Mouse (Mus musculus) MEL (cell line): ENCODE data around the gene Mea1. TPM values are rescaled to one million over a fixed set of nuclear protein-coding genes. Genes with fewer than 3 reads are reported as not detected.

ENCODE experiments used
- DNase-seq: peaks from one replicate; pipeline ENCODE4 v3.0.0; 2011; ENCODE audit warnings: low read depth, low spot score
- H3K27ac ChIP-seq: 2 replicates; pipeline ENCODE4 v1.5.1; 2012; ENCODE audit warnings: low read depth, mild to moderate bottlenecking, control low read depth, low read length, moderate library complexity; ENCODE audit not compliant: control insufficient read depth
- H3K27me3 ChIP-seq, 2 experiments: fragments of 150-350 bp in 1 of 2; sonication (generic) in 1 of 2; 2 replicates each; pipeline ENCODE4 v1.6.1; 2012; ENCODE audit warnings: low read length in 2 of 2, mild to moderate bottlenecking in 2 of 2, improper control_type of control experiment in 1 of 2, moderate library complexity in 1 of 2; ENCODE audit not compliant: insufficient read depth in 2 of 2, control insufficient read depth in 1 of 2
- H3K36me3 ChIP-seq, 2 experiments: 2 replicates each; pipeline ENCODE4 v1.6.1; 2012 to 2014; ENCODE audit warnings: low read length in 2 of 2, improper control_type of control experiment in 1 of 2, inconsistent platforms in 1 of 2, mild to moderate bottlenecking in 1 of 2; ENCODE audit not compliant: insufficient read depth in 2 of 2, control insufficient read depth in 1 of 2
- H3K4me1 ChIP-seq, 2 experiments: fragments of 150-350 bp in 1 of 2; sonication (generic) in 1 of 2; 2 replicates each; pipeline ENCODE4 v1.6.1; 2012; ENCODE audit warnings: low read length in 2 of 2, improper control_type of control experiment in 1 of 2, mild to moderate bottlenecking in 1 of 2; ENCODE audit not compliant: insufficient read depth in 2 of 2, control insufficient read depth in 1 of 2
- H3K4me3 ChIP-seq, 2 experiments: fragments of 150-350 bp in 1 of 2; sonication (generic) in 1 of 2; 2 replicates each; pipeline ENCODE4 v1.5.1; 2012; ENCODE audit warnings: low read depth in 2 of 2, low read length in 2 of 2, mild to moderate bottlenecking in 2 of 2, moderate library complexity in 2 of 2, control low read depth in 1 of 2, improper control_type of control experiment in 1 of 2; ENCODE audit not compliant: control insufficient read depth in 1 of 2, insufficient read depth in 1 of 2
- H3K79me2 ChIP-seq: 2 replicates; pipeline ENCODE4 v1.6.1; 2012; ENCODE audit warnings: mild to moderate bottlenecking, low read length, moderate library complexity; ENCODE audit not compliant: control insufficient read depth, poor library complexity, insufficient read depth
- H3K9ac ChIP-seq: 2 replicates; pipeline ENCODE4 v1.6.1; 2012; ENCODE audit warnings: low read depth, mild to moderate bottlenecking, control low read depth, low read length, moderate library complexity; ENCODE audit not compliant: control insufficient read depth, poor library complexity, severe bottlenecking
- H3K9me3 ChIP-seq: fragments of 150-350 bp; sonication (generic); replicated peaks from 2 replicates; pipeline ENCODE4 v1.6.1; 2012; ENCODE audit warnings: mild to moderate bottlenecking, low read length, improper control_type of control experiment, moderate library complexity; ENCODE audit not compliant: insufficient read depth
- GATA1 ChIP-seq: IDR thresholded peaks from 2 replicates; pipeline ENCODE4 v1.6.1; 2011; ENCODE audit warnings: low read depth, low read length, improper control_type of control experiment
- MAFK ChIP-seq: IDR thresholded peaks from 2 replicates; pipeline ENCODE4 v1.6.1; 2011; ENCODE audit warnings: low read depth, mild to moderate bottlenecking, low read length, improper control_type of control experiment, borderline replicate concordance
- MYB ChIP-seq: IDR thresholded peaks from 2 replicates; pipeline ENCODE4 v1.6.1; 2011; ENCODE audit warnings: mild to moderate bottlenecking, low read depth, low read length, improper control_type of control experiment
- MYC ChIP-seq: IDR thresholded peaks from 2 replicates; pipeline ENCODE4 v1.6.1; 2011; ENCODE audit warnings: low read depth, mild to moderate bottlenecking, low read length, improper control_type of control experiment, moderate library complexity
- POLR2A ChIP-seq, 2 experiments: IDR thresholded peaks; 2 replicates each; pipeline ENCODE4 v1.6.1; 2011 to 2012; ENCODE audit warnings: low read length in 2 of 2, mild to moderate bottlenecking in 2 of 2, control low read depth in 1 of 2, improper control_type of control experiment in 1 of 2, low read depth in 1 of 2, moderate library complexity in 1 of 2; ENCODE audit not compliant: control insufficient read depth in 1 of 2, insufficient read depth in 1 of 2, poor library complexity in 1 of 2
- RCOR1 ChIP-seq: IDR thresholded peaks from 2 replicates; pipeline ENCODE4 v1.6.1; 2012; ENCODE audit warnings: low read depth, mild to moderate bottlenecking, inconsistent platforms, low read length, improper control_type of control experiment
- SIN3A ChIP-seq: IDR thresholded peaks from 2 replicates; pipeline ENCODE4 v1.6.1; 2012; ENCODE audit warnings: low read length, improper control_type of control experiment, inconsistent platforms
- TAL1 ChIP-seq: IDR thresholded peaks from 2 replicates; pipeline ENCODE4 v1.6.1; 2012; ENCODE audit warnings: mild to moderate bottlenecking, inconsistent platforms, low read length, moderate library complexity, mixed read lengths
- TCF12 ChIP-seq: IDR thresholded peaks from 2 replicates; pipeline ENCODE4 v1.6.1; 2014; ENCODE audit warnings: low read depth, mild to moderate bottlenecking, inconsistent platforms, low read length, improper control_type of control experiment, moderate library complexity
- UBTF ChIP-seq: IDR thresholded peaks from 2 replicates; pipeline ENCODE4 v1.6.1; 2012; ENCODE audit warnings: low read depth, mild to moderate bottlenecking, inconsistent platforms, low read length, improper control_type of control experiment, moderate library complexity, borderline replicate concordance; ENCODE audit not compliant: insufficient read depth
- USF1 ChIP-seq: IDR thresholded peaks from 2 replicates; pipeline ENCODE4 v1.6.1; 2014; ENCODE audit warnings: low read depth, mild to moderate bottlenecking, inconsistent platforms, low read length, improper control_type of control experiment, moderate library complexity
- ZC3H11A ChIP-seq: IDR thresholded peaks from 2 replicates; pipeline ENCODE4 v1.6.1; 2012; ENCODE audit warnings: low read depth, mild to moderate bottlenecking, inconsistent platforms, low read length, improper control_type of control experiment
- ZKSCAN1 ChIP-seq: IDR thresholded peaks from 2 replicates; pipeline ENCODE4 v1.6.1; 2012; ENCODE audit warnings: low read depth, mild to moderate bottlenecking, inconsistent platforms, low read length, improper control_type of control experiment, moderate library complexity
- polyA plus RNA-seq, 2 experiments: library from polyadenylated mRNA; stranded (reverse) in 1 of 2; unstranded in 1 of 2; fragments of >175 nt in 1 of 2; fragments of >200 nt in 1 of 2; gene quantifications; 2 replicates each; pipeline versions ENCODE4 v1.2.1 to v1.2.4; 2012; ENCODE audit warnings: low replicate concordance in 2 of 2, low read depth in 1 of 2; ENCODE audit not compliant: insufficient read length in 2 of 2, insufficient read depth in 1 of 2, missing spikeins in 1 of 2
- total RNA-seq: library from RNA; depleted of rRNA; stranded (reverse); fragments of 300-350 nt; gene quantifications from 2 replicates; pipeline ENCODE4 v1.2.3, GENCODE M21; 2012

Mea1 gene
- total and polyA plus RNA-seq, 3 experiments: 84.0 to 124 TPM; not detected in 1

DNA sequence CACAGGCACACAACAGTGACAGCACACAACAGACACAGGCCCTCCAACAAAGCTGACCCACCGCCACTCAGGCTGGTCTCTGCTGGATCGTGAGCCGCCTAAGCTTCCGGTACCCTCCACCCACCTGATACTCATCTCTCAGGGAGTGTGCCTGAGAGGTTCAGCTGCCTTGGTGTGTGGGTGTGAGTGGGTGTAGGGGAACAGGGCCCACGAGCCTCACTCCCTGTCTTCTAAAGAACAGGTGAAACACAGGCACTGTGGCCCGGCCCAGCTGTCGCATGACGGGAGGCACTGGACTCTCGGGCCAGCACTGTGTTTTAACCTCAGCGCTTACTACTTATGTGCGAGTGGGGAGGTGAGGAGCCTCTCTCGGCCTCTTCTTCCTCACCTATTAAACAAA lies 23.5 kb downstream of the Mea1 start:
- no peaks in the 10 kb centered on the region for H3K27me3 ChIP-seq
- H3K36me3 ChIP-seq: peaks cover 0 to 12% of the 10 kb centered on the region in 2 experiments; a peak in 2 of 4 replicates
- H3K4me1 ChIP-seq: peaks cover 3 to 21% of the 10 kb centered on the region in 2 experiments
- TF ChIP-seq MAFK (no peak), MYB (no peak), TAL1 (no peak), GATA1 (no peak), MYC (no peak), RCOR1 (no peak), USF1 (no peak), ZC3H11A (no peak)
- TF ChIP-seq, all 39 proteins: peak for 0
- no peaks in the 10 kb centered on the region for H3K9me3 ChIP-seq
- no peak overlapping the region for H3K4me3 ChIP-seq
- no peak for DNase-seq
- H3K9ac ChIP-seq: no peak overlapping the region
- no peak overlapping the region for H3K27ac ChIP-seq
- peaks cover 23% of the 10 kb centered on the region for H3K79me2 ChIP-seq

DNA sequence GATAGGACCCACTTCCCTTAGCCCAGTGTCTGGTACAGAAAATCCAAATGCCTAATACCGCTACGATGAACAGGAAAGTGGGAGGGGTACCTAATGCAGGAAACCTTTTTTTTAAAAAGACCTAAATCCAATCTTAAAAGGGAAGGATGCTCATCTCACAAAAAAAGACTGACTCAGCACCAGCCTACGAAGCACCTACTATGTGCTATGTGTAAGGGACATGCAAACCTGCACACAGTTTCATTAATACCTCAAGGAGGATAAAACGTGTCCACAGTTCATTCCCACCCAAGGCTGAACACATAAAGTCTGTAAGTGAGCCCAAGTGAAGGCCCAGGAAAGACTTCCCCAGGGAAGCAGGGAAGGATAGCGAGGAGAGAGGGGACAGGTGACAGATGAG lies 23.9 kb downstream of the Mea1 start:
- Histone ChIP-seq H3K79me2 (peaks cover 23% of the 10 kb centered on the region), H3K27ac (no peak overlapping the region), H3K9ac (no peak overlapping the region), H3K4me3 (no peak overlapping the region)
- TF ChIP-seq MAFK (no peak), ZKSCAN1 (peak; percentile 93)
- TF ChIP-seq, all 39 proteins: peak for 1
- peaks cover 0 to 12% of the 10 kb centered on the region in 2 experiments; a peak in 2 of 4 replicates for H3K36me3 ChIP-seq
- H3K27me3 ChIP-seq: no peaks in the 10 kb centered on the region
- no peak for DNase-seq
- peaks cover 3 to 21% of the 10 kb centered on the region in 2 experiments for H3K4me1 ChIP-seq
- no peaks in the 10 kb centered on the region for H3K9me3 ChIP-seq

DNA sequence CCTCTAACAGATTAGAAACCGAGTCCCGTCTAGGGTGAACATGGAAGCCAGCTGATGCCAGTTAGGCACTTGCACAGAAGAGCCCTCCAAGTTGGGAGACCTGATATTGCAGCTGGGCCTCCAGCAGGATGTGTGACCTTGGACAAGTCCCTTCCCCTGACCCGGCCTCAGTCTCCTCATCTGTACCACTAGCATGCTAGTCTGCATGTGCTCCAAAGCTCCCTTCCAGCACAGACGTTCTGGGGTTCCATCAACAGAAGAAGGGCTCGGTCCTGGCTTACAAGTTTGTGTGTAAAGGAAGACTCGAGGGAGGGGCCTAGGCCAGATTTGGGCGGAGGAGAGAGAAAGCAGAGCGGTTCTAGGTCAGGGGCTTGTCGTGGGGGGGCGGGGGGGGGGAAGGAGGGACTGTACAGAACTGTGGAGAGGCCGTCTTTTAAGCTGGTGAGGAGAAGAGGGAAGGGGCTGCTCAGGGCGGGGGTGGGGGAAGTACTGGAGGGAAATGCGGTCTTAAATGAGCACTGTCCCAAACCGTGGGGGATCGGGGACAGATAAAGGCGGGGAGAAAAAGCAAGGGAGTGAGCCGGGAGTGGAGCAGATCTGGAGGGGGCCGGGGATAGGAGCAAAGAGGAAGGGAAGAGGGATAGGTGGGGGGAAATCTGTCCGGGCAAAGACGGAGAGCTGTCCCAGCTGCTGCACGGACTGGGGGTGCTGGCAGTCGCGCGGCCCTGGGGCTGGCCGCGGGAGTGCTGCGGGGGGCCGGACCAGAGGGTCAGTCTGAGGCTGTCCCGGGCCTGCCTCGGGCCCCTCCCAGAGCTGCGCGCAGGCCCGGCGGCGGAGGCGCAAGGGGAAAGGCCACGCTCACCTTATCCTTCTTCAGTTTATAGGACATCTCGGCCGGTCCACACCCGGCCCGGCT lies 25.6 kb downstream of the Mea1 start:
- Histone ChIP-seq H3K36me3 (peaks cover 0 to 12% of the 10 kb centered on the region in 2 experiments; a peak in 2 of 4 replicates), H3K27me3 (no peaks in the 10 kb centered on the region), H3K79me2 (peaks cover 23% of the 10 kb centered on the region), H3K27ac (peak overlapping the region; percentile 60), H3K4me1 (peaks cover 3 to 21% of the 10 kb centered on the region in 2 experiments), H3K4me3 (peak overlapping the region; percentile 82 to 83), H3K9ac (peak overlapping the region; percentile 89), H3K9me3 (no peaks in the 10 kb centered on the region)
- DNase-seq: peak; percentile 63
- TF ChIP-seq UBTF: 0 out of 2 replicates have a peak, but pooled peaks have one; percentile 26
- TF ChIP-seq POLR2A (IDR thresholded peaks at IDR 0.05; ENCODE audit: control insufficient read depth in 1 of 2, insufficient read depth in 1 of 2, low read depth in 1 of 2, low read length in 2 of 2, poor library complexity in 1 of 2): no peak; a peak in 1 of 4 replicates
- TF ChIP-seq SIN3A: 0 out of 2 replicates have a peak, but pooled peaks have one; percentile 6
- no peak for TF ChIP-seq TCF12
